Mouse (Mus musculus) urinary bladder, postnatal 25 days (tissue): ENCODE data around the gene Ly6g5c.
"Not testable (repeated sequence)": the region's sequence is repeated elsewhere in the genome, so short reads cannot be mapped to it uniquely, and the experiment has no call there.

Source experiments
- DNase-seq: peaks from one replicate; pipeline ENCODE4 v3.0.0; 2022; ENCODE audit warnings: low spot score

Ly6g5c gene

DNA sequence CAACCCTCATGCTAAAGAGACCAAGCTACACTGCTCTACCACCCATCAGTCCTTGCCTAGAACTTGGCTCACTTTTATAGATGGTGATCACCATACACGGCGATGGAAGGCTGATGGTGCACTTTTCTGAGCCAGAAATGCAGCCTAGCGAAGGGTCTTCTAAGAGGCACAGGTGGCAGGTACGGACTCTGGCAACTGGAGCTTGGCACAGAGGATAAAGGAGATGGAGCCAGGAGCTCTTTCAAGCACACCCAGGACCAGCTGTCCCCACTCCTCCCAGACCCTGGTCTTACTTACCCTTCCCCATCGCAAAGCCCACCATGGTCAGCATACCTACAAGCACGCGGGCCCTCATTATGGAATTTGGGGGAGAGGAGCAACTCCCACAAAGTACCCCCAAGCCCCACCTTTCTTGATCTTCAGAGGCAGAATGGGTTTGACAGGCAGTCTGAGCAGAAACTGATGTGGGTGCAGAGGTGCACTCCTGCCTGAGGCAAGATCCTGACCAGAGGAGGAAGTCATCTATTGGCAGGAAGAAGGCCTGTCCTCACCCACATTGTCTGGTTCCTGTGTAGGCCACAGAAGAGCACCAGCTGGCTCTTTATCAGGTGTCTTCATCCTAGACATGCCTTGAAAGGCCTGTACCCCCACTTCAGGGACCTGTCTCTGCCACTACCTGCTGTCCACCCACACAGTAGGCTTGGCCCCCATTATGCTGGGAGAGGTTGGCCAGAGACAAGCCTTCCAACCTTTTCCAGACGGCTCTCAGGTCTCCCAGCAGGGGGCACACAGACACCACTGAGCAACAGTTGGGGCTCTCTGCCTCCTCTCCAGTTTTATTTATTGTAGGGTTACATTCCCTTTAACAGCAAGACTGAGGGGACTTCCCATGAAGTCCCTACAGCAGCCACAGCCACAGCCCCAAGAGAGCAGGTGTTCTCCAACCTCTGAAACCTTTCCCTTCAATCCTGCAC, 7.3 kb downstream of the Ly6g5c start, which contains the start of gene Ly6g5b:
Gene Ly6g5b, minus strand, starts transcription at position 383 of the 974 bp plus-strand sequence.
- DNase-seq = no peak

DNA sequence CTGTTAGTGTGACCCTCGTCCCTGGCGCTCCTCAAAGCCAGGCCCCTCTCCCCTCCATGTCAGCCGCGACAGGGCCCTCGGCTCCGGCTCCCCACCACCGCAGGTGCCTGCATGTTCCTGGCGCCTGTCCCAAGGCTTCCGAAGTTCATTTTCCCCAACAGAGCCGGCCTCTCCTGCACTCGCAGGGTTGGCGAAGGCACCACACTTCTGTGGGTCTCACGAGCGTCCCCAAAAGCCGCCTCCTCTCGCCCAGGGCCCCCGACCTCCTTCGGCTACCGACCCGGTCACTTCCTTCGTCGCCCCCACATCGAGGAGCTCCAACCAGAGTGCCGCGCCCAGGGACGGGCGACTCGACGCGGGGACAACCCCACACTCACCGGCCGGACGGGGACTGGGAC, 12.7 kb downstream of the Ly6g5c start:
- DNase-seq = no peak

DNA sequence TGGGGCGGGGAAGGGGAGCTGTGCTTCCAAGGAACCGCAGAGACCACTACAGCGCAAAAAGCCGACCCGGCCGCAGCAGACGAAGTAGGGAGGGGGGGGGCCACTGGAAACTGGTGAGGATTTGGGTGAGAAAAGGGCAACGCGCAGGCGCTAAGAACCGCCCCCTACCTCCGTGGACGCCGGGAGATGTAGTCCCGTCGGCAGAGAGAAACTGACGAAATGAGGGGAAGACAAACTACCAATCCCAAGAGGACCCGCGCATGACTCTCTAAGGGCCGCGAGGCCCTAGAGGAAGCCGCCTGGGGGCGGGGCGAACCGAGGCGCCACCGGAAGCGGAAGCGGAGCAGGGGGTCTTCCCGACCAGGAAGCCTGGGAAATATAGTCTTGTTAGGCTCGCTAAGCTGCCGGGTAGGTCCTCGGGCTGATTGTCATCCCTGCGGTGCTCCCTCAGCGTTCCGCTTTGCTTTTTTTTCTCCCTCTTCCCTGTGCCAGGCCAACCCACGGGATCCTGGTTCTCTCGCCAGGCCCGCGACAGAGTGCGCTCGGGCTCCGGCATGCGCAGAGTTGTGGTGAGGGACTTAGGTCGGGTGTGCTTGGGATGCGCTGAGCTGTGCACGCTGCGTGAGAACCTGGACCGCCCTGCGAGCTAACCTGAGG, 13.2 kb downstream of the Ly6g5c start, which contains the start of gene Gpank1:
Gene Gpank1, plus strand, starts transcription at position 313 of the 657 bp plus-strand sequence.
- peak; percentile 95 for DNase-seq

GRCm38 (mm10) chr17:35121871-35122303, 13.8 kb downstream of the Ly6g5c start, which contains the start of gene Csnk2b:
Gene Csnk2b, minus strand, starts transcription at chr17:35122053.
- peak; percentile 31 for DNase-seq

- DNase-seq = not testable (repeated sequence)
Observed at GRCm38 (mm10) chr17:35123287-35123686, 15.2 kb downstream of the Ly6g5c start.

GRCm38 (mm10) chr17:35124261-35124896, 16.3 kb downstream of the Ly6g5c start:
- not testable (repeated sequence) for DNase-seq

- no peak for DNase-seq
Observed at GRCm38 (mm10) chr17:35125081-35125480, 17.0 kb downstream of the Ly6g5c start.

DNA sequence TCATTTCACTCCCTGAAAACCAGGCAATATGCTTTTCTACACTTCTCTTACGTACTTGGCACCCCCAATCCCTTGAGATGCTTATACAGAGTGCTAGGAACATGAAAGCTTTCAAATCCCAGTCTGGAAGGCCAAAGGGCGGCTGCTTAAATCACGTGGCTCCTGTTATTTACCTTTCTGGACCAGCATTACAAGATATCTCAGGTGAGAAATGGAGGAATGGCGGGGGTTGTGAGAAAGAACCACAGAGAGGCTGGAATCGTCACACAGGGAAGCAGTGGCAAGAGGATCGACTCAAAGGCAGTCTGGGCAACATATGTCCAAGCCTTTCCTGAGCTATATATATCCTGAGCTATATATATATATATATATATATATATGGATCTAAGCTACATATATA, 17.5 kb downstream of the Ly6g5c start:
- DNase-seq = no peak

GRCm38 (mm10) chr17:35126206-35126611, 18.1 kb downstream of the Ly6g5c start, which contains the start of gene D17H6S53E:
Gene D17H6S53E, plus strand, starts transcription at chr17:35126373.
- peak; percentile 70 for DNase-seq

DNA sequence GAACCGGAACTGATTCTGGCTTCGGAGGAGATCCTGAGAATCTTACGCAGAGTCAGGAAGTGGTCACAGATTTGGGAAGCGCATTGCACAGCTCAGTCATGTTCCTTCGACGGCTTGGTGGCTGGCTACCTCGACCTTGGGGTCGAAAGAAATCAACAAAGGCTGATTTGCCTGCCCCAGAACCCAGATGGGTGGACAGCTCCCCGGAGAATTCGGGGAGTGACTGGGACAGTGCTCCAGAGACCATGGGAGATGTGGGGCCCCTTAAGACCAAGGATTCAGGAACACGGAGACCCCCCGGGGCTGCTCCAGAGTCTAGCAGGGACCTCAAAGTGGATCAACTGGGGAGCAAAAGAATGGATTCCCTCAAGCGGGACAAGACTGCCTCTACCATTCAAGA, 18.9 kb downstream of the Ly6g5c start:
- no peak for DNase-seq

DNA sequence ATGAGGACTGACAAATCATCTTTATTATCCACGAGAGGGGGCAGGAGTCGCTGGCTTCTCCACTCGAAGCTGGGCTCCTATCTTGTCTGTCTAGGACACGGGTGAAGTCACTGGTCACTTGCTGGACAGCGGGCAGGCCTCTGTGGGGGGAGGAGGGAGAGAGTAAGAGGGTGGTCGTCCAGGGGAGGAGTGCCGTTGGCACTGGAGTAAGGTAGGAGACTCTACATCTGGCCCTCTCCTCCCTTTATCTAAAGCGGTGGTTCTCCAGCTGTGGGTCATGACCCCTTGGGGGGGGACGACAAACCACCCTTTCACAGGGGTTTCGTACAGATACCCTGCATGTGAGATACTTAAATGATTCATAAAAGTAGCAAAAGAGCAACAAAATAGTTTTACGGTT, 20.9 kb downstream of the Ly6g5c start:
- no peak for DNase-seq

- DNase-seq = no peak
Observed at GRCm38 (mm10) chr17:35131038-35131437, 23.0 kb downstream of the Ly6g5c start.

DNA sequence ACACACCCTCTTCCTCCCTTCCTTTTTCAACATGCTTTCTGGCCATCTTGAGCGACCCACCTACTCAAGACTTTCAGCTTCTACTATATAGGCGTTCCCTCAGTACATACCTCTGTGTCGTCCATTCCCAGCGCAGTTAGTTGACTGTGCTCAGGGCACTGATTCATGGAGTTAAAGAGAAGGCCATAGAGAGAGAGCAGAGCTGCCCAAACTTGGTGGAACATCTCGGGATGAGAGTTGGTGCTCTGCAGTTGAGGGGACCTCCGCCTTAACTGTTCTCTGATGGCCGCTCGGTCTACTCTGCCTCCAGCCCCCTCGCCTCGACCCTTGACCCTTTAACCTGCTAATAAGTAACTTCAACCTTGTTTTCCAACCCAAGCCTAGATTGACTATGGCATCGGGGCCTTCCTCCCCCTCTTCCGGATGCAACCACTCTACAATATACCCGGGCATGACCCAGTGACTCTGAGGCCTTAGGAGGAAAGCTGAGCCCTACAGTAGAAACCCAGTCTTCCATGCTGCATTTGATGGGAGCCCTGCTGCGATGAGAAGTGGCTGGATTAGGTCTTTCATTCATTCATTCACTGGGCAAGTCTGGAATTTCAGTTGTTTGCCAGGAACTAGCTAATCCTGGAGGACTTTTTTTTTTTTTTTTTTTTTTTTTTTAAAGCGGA, 23.6 kb downstream of the Ly6g5c start, which contains the start of gene Apom:
Gene Apom, minus strand, starts transcription at position 551 of the 674 bp plus-strand sequence.
- DNase-seq = no peak

GRCm38 (mm10) chr17:35132174-35132560, 24.1 kb downstream of the Ly6g5c start:
- no peak for DNase-seq

GRCm38 (mm10) chr17:35133517-35133916, 25.4 kb downstream of the Ly6g5c start:
- no peak for DNase-seq

- DNase-seq = peak; percentile 93
Observed at GRCm38 (mm10) chr17:35134801-35135590, 26.9 kb downstream of the Ly6g5c start, which contains the start of gene Bag6. Gene Bag6, plus strand, starts transcription at chr17:35135178.

- DNase-seq = no peak
Observed at GRCm38 (mm10) chr17:35135591-35136320, 27.7 kb downstream of the Ly6g5c start.

DNA sequence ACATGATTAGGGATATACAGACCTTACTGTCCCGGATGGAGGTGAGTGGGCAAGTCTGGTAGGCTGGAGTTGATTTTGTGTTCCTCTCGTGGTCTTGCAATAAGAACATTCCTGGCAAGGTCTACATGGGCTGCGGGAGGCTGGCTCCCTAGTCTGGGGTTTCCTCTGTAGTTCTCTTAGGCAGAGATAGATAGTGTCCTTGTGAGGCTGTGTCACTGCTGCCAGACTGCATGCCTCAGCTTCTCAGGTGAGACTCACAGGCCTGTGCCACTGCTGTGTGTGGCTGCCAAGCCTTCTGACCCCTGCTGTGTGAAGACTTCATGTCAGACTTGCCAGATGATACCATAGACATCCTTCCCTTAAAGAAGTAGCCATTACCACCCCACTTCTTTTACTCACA, 31.2 kb downstream of the Ly6g5c start:
- no peak for DNase-seq

DNA sequence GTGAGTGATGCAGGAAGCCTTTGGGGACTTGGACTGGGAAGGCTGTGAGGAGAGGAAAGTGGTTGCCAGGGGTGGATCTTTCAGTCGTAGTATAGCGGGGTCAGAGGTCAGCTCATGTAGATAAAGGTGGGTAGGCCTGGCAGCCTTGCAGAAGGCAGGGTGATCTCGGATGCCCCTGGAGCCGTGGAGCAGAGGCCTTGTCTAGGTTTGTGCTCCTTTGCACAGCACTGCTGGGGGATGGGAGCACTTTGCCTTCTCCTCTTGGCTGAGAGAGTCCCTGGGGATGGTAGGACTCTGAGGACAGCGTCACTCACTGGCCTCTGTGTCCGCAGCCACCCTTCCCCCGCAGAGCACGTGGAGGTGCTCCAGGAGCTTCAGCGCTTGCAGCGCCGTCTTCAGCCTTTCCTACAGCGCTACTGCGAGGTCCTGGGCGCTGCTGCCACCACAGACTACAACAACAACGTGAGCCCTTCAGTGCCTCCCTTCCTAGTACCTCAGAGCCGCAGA, 32.5 kb downstream of the Ly6g5c start:
- DNase-seq = no peak

- no peak for DNase-seq
Observed at GRCm38 (mm10) chr17:35141971-35142370, 33.9 kb downstream of the Ly6g5c start.
